Mouse (Mus musculus) heart, adult 11 months (tissue): ENCODE data around the gene Tns3.

Experiments
- DNase-seq: peaks from one replicate; pipeline ENCODE4 v3.0.0; 2022

The Tns3 gene

DNA sequence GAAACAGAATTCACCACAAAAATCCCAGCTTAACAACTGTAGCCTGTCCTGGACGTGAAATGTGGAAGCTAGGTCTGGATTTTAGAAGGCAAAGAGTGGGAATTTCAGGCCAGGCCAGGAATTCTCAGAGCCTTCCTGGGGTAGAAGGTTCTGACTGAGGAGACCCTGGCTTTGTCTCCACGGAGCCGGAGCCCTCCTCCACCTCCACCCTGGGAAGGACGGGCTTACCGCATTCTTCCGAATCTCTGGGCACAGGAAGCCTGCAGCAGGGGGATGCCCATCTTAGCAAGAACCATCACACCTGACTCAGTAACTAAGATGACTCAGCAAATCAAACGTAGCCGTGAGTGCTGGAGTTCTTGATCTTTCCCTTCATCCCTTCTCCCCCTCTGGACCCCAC is 231.4 kb downstream of the Tns3 start:
- DNase-seq = peak; percentile 72

DNA sequence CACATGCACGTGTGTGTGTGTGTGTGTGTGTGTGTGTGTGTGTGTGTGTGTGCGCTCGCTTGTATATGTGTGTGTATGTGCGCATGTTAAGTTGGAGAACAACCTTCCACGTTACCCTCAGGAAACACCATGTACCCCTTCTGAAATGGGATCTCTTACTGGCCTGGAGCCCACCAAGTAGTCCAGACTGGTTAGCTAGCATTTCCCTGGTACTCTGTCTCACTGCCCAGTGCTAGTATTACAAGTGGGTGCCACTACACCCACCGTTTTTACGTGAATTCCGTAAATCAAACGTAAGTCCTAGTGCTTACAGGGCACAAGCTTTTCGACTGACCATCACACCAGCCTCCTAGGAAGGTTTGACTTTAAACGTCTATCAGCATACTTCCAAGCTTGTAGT is 236.7 kb downstream of the Tns3 start:
- peak; percentile 61 for DNase-seq

GRCm38 (mm10) chr11:8425226-8425570 is 239.1 kb downstream of the Tns3 start:
- DNase-seq = peak; percentile 72

DNA sequence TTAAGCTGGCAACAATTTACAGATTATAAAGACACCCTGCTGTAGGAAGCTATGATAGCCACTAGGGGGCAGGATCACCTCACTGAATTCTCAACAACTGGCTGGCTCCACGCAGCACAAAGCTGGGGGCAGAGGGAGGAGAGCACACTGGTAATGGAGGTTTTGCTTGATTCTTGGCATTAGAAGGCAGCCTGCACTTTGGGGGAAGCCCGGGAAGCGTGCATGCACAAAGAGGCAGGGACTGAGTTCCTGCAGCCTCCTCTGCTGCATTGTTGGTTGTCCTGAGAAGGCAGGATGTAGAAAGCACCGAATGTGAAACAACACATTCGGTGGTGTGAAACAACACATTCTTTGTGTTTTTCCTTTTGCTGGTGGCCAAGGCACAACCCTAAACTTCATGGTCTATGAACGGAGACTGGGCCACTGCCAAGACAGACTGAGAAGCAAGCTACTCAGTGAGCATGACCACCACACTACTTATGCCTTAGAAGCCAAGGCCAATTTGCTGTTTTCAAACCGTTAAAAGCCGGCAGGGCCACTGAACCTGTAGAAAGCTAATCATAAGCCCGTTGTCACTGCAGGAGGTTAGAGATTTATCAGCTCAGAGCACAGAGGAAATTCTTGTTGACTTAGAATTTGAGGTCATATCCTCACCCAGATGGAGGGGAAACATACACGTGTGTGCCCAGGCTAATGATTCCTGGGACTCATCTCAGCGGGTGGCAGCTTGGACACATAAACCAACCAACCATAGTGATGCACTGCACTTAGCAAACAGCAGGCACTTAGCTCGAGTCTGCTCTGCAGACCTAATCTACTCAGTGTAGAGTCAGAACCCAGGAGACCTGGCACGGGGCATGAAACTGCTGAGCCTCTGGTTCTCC is 239.8 kb downstream of the Tns3 start:
- peak; percentile 95 for DNase-seq

DNA sequence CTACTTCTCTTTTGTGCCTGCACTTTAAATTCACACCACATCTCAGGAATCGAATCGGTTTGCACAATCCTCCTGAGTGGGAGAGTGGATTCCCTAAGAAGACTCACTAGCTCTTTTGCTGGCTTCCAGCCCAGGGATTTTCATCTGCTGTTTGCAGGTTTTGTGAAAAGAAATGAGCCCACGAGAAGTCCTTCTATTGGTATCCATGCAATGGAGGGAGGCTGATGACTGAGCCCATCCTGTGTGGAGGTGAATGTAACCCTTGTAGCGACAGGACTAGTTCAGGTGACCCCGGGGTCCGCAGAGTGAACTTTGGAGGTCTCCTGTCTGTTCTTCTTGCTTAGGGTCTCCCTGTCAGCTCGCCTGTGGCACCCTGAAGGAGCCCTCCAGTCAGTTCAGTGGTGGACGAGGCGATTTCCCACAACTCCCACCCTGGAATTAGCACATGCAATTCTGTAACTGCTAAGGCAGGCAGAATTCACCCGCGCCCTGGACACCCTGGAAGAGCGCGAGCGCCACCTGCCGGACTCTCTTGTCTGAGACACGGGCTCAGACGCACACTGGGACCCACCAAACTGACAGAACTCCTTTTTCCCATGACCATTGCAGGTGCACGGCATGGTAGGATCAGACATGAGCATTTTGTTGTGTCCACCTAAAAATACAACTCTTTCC is 259.0 kb downstream of the Tns3 start:
- peak; percentile 88 for DNase-seq

DNA sequence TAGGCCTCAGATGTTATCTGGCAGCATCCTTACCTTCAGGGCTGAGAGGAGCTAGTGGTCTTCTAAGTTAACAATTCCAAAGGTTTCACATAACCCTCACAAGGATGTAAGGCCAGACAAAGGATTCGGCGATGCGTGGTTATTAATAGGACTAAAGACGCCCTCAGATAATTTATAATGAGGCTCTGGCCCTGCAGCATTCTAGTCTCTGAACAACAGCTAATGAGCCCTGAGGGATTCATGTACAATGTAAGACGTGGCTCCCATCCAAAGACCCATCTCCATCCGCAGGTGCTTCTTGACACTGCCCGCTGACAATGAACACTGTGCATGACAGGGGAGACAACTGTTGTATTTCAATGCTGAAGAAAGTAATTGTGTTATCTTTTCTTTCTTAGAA is 263.0 kb downstream of the Tns3 start:
- DNase-seq = peak; percentile 45

DNA sequence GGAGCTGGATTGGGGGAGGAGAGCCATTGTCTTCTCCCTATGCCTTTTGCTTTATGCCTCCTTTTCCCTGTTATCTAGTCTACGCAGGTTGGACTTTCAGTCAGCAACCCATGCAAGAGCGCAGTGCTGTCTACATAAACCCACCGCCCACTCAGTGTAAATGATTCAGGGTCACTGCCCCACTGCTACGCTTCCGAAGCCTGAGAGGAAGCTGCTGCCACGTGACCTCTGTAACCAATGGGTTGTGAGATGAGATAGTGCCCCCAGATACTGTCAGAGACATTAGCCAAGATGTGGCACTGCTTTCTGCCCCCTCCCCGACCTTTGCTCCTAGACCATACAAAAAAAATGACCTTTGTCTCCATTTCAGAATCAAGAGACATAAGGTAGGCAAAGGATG is 268.0 kb downstream of the Tns3 start:
- DNase-seq = peak; percentile 79

- peak; percentile 57 for DNase-seq
Observed at GRCm38 (mm10) chr11:8391564-8391963, 272.8 kb downstream of the Tns3 start.

DNA sequence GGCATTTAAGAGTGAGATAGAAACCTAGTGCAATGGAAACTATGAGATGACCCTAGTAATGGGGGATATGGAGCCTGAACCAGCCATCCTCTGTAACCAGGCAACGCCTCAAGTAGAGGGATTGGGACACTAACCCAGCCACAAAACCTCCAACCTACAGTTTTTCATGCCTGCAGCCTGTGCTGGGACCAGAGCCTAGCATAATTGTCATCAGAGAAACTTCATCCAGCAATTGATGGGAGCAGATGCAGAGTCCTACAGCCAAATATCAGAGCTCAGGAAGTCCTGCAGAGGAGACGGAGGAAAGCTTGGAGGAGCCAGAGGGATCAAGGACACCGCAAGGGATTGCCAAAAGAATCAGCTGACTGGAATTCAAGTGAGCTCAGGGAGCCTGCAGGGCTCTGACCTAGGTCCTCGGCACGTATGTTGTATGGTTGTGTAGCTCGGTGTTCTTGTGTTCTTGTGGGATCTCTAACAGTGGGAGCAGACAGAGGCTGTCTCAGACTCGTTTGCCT is 278.4 kb downstream of the Tns3 start:
- peak; percentile 95 for DNase-seq
